Mouse (Mus musculus): ENCODE measurements at regions not wholly inside any gene's neighbourhood (a gene's known extent, or its start where the extent isn't known, plus 50 kb on each side); places are given as distances from the start of the nearest gene placed in this dataset.

DNA sequence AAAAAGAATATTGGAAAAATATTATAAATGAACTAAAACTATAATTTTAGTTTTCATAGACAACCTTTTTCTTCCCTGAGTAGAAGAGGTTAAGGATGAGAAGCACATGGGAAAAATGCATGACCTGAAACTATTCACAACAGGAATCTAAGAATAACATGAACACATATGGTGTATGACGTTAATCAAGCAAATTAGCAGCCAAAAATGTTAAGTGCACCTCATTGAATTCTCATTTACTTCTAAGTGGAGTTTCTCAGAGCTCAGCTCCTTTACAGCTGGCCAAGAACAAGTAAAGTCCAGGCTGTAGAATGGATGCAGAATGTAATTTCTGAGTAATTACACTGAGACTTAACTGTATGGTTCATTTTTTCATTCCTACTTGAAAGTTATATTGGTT is 137.9 kb upstream of the Vegfc start:
- TF ChIP-seq TCF3 (IDR thresholded peaks at IDR 0.05; ENCODE audit: insufficient read length, low read depth) (no peak), POLR2AphosphoS2 (IDR thresholded peaks at IDR 0.05; ENCODE audit: insufficient read length, low read depth) (no peak), POLR2A (IDR thresholded peaks at IDR 0.05; ENCODE audit: insufficient read length, low read depth) (no peak), SRF (IDR thresholded peaks at IDR 0.05; ENCODE audit: control insufficient read depth, insufficient read length, low read depth) (no peak), MYOD1 (IDR thresholded peaks at IDR 0.05; ENCODE audit: control insufficient read depth in 1 of 3, insufficient read length in 2 of 3, low read depth in 2 of 3) (no peak), USF1 (IDR thresholded peaks at IDR 0.05; ENCODE audit: low read depth) (no peak), E2F4 (IDR thresholded peaks at IDR 0.05; ENCODE audit: insufficient read depth) (no peak), REST (IDR thresholded peaks at IDR 0.05; ENCODE audit: insufficient read depth, insufficient read length) (no peak), MAX (IDR thresholded peaks at IDR 0.05; ENCODE audit: low read depth) (no peak)

Measured in myocyte (in vitro differentiated cells).